Mouse (Mus musculus): Measurements from ENCODE around the gene Ndrg3. TPM values are rescaled to one million over a fixed set of nuclear protein-coding genes. Genes with fewer than 3 reads are reported as not detected.
"Not testable (repeated sequence)": the region's sequence is repeated elsewhere in the genome, so short reads cannot be mapped to it uniquely, and the experiment has no call there.

The Ndrg3 gene
- polyA plus RNA-seq, 1 experiment from 2014 or later, result 21.1 TPM

DNA sequence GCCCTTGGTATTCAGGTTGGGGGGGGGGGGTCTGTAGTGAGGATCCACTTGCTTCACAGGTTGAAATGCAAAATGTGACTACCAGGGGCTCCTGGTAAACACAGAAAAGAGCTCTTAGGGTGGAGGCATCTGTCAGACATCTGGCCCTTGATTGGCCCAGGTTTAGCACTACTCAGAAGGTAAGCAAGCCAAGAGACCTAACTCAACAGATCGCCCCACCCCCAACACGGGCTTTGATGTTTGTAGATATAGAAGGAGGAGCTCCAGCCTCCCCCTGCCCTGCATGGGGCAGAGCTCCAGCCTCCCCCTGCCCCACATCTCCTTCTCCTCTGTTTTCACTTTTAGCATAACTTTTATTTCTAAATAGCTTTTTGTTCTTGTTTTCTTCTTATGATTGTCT is 72.1 kb downstream of the Ndrg3 start:
- H3K27me3 ChIP-seq (ENCODE audit: control insufficient read depth, insufficient read depth, low read length), result no peaks in the 10 kb centered on the region
- H3K9ac ChIP-seq (ENCODE audit: low read length), result no peak overlapping the region
- no peaks in the 10 kb centered on the region for H3K9me3 ChIP-seq (ENCODE audit: control insufficient read depth, low read length)
- H3K4me2 ChIP-seq (replicated peaks; ENCODE audit: low read depth), result no peak overlapping the region
- H3K27ac ChIP-seq (replicated peaks), result no peak overlapping the region
- no peaks in the 10 kb centered on the region for H3K36me3 ChIP-seq (ENCODE audit: control insufficient read depth, insufficient read depth, low read length)
- no peak overlapping the region for H3K4me3 ChIP-seq (ENCODE audit: low read depth, low read length)
- DNase-seq (ENCODE audit: low spot score), result no peak
- H3K4me1 ChIP-seq (replicated peaks; ENCODE audit: control insufficient read depth, insufficient read depth), result no peaks in the 10 kb centered on the region
- WGBS, result 39% methylated on average over 2 of the region's 2 CpGs
- TF ChIP-seq CTCF (IDR thresholded peaks at IDR 0.05; ENCODE audit: low read depth) (no peak), EP300 (optimal IDR thresholded peaks at IDR 0.05) (no peak)
- ATAC-seq (ENCODE audit: low FRiP score, low TSS enrichment), result no peak

DNA sequence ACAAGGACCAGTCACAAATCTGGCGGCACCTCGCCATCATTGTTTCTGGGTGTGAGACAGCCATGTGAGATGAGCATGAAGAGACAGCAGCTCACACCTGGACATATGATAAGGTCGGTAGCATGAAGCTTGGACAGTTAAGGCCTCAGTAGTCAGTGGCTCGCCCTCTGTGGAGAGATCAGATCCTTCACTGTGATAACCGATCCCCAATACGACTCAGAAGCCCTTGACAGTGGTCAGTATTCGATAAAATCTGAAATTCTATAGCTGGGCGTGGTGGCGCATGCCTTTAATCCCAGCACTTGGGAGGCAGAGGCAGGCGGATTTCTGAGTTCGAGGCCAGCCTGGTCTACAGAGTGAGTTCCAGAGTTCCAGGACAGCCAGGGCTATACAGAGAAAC is 72.7 kb downstream of the Ndrg3 start:
- H3K27ac ChIP-seq (replicated peaks); H3K9me3 ChIP-seq (ENCODE audit: control insufficient read depth, low read length); H3K4me2 ChIP-seq (replicated peaks; ENCODE audit: low read depth); H3K4me3 ChIP-seq (ENCODE audit: low read depth, low read length); H3K36me3 ChIP-seq (ENCODE audit: control insufficient read depth, insufficient read depth, low read length); DNase-seq (ENCODE audit: low spot score); H3K27me3 ChIP-seq (ENCODE audit: control insufficient read depth, insufficient read depth, low read length); H3K4me1 ChIP-seq (replicated peaks; ENCODE audit: control insufficient read depth, insufficient read depth); H3K9ac ChIP-seq (ENCODE audit: low read length); ATAC-seq (ENCODE audit: low FRiP score, low TSS enrichment): not testable (repeated sequence)
- WGBS, result 88% methylated on average over 11 of the region's 11 CpGs

DNA sequence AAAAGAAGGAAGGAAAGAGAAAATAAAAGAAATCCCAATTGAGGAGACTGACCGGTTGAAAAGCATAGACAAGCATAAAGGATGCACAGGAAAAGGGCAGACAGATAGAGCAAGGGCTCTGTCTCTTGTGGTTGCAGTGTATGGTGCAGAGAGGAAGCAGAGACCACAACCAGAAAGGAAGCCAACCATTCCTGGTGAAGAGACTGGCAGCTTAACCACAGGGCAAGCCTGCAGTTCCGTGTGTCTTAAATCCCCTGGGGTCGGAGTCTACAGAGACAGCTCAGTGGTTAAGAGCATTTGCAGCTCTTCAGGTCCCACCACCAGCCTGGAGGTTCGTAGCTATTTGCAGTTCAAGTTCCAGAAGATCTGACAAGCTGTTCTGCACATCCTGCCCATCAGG is 73.3 kb downstream of the Ndrg3 start:
- ATAC-seq (ENCODE audit: low FRiP score, low TSS enrichment) (no peak), DNase-seq (ENCODE audit: low spot score) (no peak)
- Histone ChIP-seq H3K27me3 (ENCODE audit: control insufficient read depth, insufficient read depth, low read length) (no peaks in the 10 kb centered on the region), H3K4me1 (replicated peaks; ENCODE audit: control insufficient read depth, insufficient read depth) (no peaks in the 10 kb centered on the region), H3K4me2 (replicated peaks; ENCODE audit: low read depth) (no peak overlapping the region), H3K27ac (replicated peaks) (no peak overlapping the region), H3K4me3 (ENCODE audit: low read depth, low read length) (no peak overlapping the region), H3K9ac (ENCODE audit: low read length) (no peak overlapping the region), H3K9me3 (ENCODE audit: control insufficient read depth, low read length) (no peaks in the 10 kb centered on the region), H3K36me3 (ENCODE audit: control insufficient read depth, insufficient read depth, low read length) (no peaks in the 10 kb centered on the region)
- TF ChIP-seq CTCF (IDR thresholded peaks at IDR 0.05; ENCODE audit: low read depth), result no peak
- TF ChIP-seq EP300 (optimal IDR thresholded peaks at IDR 0.05), result no peak
- 57% methylated on average over 4 of the region's 4 CpGs for WGBS

DNA sequence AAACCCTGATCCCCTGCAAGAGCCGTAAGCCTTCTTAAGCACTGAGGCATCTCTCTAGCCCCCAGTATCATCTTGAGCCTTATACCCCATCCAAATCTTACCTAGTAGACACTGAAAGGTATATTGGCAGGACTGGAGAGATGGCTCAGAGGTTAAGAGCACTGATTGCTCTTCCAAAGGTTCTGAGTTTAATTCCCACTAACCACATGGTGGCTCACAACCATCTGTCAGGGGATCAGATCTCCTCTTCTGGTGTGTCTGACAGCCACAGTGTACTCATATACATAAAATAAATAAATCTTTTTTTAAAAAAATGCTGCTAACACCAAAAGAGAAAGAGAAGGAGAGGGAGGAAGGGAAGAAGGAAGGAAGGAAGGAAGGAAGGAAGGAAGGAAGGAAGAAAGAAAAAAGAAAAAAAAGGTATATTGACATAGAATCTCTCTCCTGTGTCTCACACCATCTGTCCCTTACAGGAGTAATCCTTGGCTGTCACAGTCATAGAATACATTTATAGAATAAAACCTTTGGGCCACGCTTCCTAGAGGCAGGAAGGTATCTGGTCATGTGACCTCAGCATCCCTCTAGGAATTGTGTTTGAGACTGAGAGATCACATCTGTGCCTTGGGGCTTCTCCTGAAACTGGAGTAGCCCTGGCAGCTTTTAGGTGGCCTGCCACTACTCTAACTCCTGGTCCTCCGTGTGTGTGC is 75.3 kb downstream of the Ndrg3 start:
- no peak overlapping the region for H3K9ac ChIP-seq (ENCODE audit: low read length)
- DNase-seq (ENCODE audit: low spot score) (no peak), ATAC-seq (ENCODE audit: low FRiP score, low TSS enrichment) (no peak)
- no peak overlapping the region for H3K4me2 ChIP-seq (replicated peaks; ENCODE audit: low read depth)
- WGBS, result 84% methylated on average over 3 of the region's 3 CpGs
- H3K4me1 ChIP-seq (replicated peaks; ENCODE audit: control insufficient read depth, insufficient read depth), result no peaks in the 10 kb centered on the region
- H3K36me3 ChIP-seq (ENCODE audit: control insufficient read depth, insufficient read depth, low read length), result no peaks in the 10 kb centered on the region
- no peak overlapping the region for H3K4me3 ChIP-seq (ENCODE audit: low read depth, low read length)
- no peak for TF ChIP-seq CTCF (IDR thresholded peaks at IDR 0.05; ENCODE audit: low read depth)
- no peak for TF ChIP-seq EP300 (optimal IDR thresholded peaks at IDR 0.05)
- no peaks in the 10 kb centered on the region for H3K9me3 ChIP-seq (ENCODE audit: control insufficient read depth, low read length)
- no peaks in the 10 kb centered on the region for H3K27me3 ChIP-seq (ENCODE audit: control insufficient read depth, insufficient read depth, low read length)
- H3K27ac ChIP-seq (replicated peaks), result no peak overlapping the region

DNA sequence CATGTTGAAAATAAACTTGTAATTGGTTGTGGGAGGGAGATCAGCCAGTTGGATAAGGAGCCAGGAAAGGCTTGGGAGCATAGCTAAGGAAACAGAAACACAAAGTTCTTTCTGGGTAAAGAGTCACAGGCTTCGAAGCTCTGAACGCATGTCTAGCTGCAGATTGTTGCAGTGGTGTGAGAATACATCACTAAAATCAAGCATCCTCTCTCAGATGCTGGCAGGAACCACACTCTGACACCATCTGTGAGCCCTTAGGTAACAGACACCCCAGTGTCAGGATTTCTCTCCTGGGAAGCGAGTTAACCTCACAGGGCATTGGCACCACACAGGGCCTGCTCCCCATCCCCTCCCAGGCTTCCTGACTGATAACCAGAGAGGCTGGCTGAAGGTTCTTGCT is 76.3 kb downstream of the Ndrg3 start:
- H3K9ac ChIP-seq (ENCODE audit: low read length), result no peak overlapping the region
- no peaks in the 10 kb centered on the region for H3K4me1 ChIP-seq (replicated peaks; ENCODE audit: control insufficient read depth, insufficient read depth)
- DNase-seq (ENCODE audit: low spot score), result no peak
- H3K4me3 ChIP-seq (ENCODE audit: low read depth, low read length), result no peak overlapping the region
- no peak for TF ChIP-seq CTCF (IDR thresholded peaks at IDR 0.05; ENCODE audit: low read depth)
- no peak for TF ChIP-seq EP300 (optimal IDR thresholded peaks at IDR 0.05)
- no peak overlapping the region for H3K4me2 ChIP-seq (replicated peaks; ENCODE audit: low read depth)
- H3K9me3 ChIP-seq (ENCODE audit: control insufficient read depth, low read length), result no peaks in the 10 kb centered on the region
- H3K27ac ChIP-seq (replicated peaks), result no peak overlapping the region
- WGBS, result 79% methylated on average over 3 of the region's 3 CpGs
- no peak for ATAC-seq (ENCODE audit: low FRiP score, low TSS enrichment)
- no peaks in the 10 kb centered on the region for H3K36me3 ChIP-seq (ENCODE audit: control insufficient read depth, insufficient read depth, low read length)
- H3K27me3 ChIP-seq (ENCODE audit: control insufficient read depth, insufficient read depth, low read length), result no peaks in the 10 kb centered on the region

DNA sequence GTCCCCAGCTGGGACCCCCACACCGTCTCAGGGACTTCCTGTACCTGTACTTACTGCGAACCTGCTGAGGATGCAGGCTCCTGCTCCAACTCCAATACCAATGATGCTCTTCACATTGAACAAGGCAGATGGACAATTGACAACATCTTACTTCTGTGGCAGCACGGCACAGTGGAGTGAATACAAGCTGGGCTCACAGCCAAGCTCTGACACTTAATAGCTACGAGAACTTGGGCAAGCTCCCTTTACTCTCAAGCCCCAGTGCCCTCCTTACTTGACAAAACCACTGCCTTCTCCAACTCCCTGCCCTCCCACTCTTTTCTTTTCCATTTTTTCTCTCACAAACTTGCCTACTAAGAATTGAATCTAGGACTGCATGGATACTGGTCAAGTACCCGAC is 78.7 kb downstream of the Ndrg3 start:
- no peak overlapping the region for H3K9ac ChIP-seq (ENCODE audit: low read length)
- 50% methylated on average over 5 of the region's 5 CpGs for WGBS
- H3K4me3 ChIP-seq (ENCODE audit: low read depth, low read length), result no peak overlapping the region
- no peaks in the 10 kb centered on the region for H3K9me3 ChIP-seq (ENCODE audit: control insufficient read depth, low read length)
- no peak for ATAC-seq (ENCODE audit: low FRiP score, low TSS enrichment)
- no peak overlapping the region for H3K4me2 ChIP-seq (replicated peaks; ENCODE audit: low read depth)
- no peak overlapping the region for H3K27ac ChIP-seq (replicated peaks)
- no peak for DNase-seq (ENCODE audit: low spot score)
- H3K36me3 ChIP-seq (ENCODE audit: control insufficient read depth, insufficient read depth, low read length), result no peaks in the 10 kb centered on the region
- TF ChIP-seq EP300 (optimal IDR thresholded peaks at IDR 0.05) (no peak), CTCF (IDR thresholded peaks at IDR 0.05; ENCODE audit: low read depth) (no peak)
- no peaks in the 10 kb centered on the region for H3K27me3 ChIP-seq (ENCODE audit: control insufficient read depth, insufficient read depth, low read length)
- H3K4me1 ChIP-seq (replicated peaks; ENCODE audit: control insufficient read depth, insufficient read depth), result no peaks in the 10 kb centered on the region

DNA sequence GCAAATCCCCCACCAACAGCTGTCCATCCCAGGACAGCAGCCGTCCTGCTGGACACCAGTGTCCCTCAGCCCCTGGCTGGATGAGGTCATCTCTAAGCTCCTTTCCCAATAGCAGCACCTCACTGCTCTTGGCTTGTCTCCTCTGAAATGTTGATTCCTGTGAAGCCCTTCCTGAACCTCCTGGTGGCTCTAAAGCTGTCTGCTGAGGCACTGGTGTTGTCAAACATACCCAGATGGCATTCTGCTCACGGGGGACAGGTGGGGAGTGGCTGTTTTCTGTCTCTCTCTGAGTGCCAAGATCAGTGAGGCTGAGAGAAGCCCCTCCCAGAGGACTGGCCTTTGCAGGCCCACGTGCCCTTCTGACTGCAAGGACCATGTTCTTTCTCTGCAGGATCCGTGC is 85.9 kb downstream of the Ndrg3 start:
- DNase-seq (ENCODE audit: low spot score); H3K9me3 ChIP-seq (ENCODE audit: control insufficient read depth, low read length); H3K27ac ChIP-seq (replicated peaks); H3K4me3 ChIP-seq (ENCODE audit: low read depth, low read length); H3K9ac ChIP-seq (ENCODE audit: low read length); H3K36me3 ChIP-seq (ENCODE audit: control insufficient read depth, insufficient read depth, low read length); H3K4me1 ChIP-seq (replicated peaks; ENCODE audit: control insufficient read depth, insufficient read depth); H3K27me3 ChIP-seq (ENCODE audit: control insufficient read depth, insufficient read depth, low read length); ATAC-seq (ENCODE audit: low FRiP score, low TSS enrichment); H3K4me2 ChIP-seq (replicated peaks; ENCODE audit: low read depth): not testable (repeated sequence)
- WGBS, result 32% methylated on average over 4 of the region's 4 CpGs

Measured in stomach, postnatal 0 days (tissue).